Mouse (Mus musculus) kidney, postnatal 36 days (tissue): ENCODE measurements around the gene Olfr1229.

Experiments
- DNase-seq, 2 experiments: peaks; one replicate each; pipeline ENCODE4 v3.0.0; 2021 to 2022; ENCODE audit warnings: mixed read lengths in 2 of 2

Gene Olfr1229

GRCm38 (mm10) chr2:89287914-89288313 lies at the start of gene Olfr1229:
Gene Olfr1229 (minus strand): TSS chr2:89288014.
- no peak for DNase-seq

GRCm38 (mm10) chr2:89329575-89329974 lies 41.8 kb upstream of the Olfr1229 start, which contains the start of gene Olfr1232:
Gene Olfr1232 (minus strand): TSS chr2:89329675.
- DNase-seq: no peak

- DNase-seq: no peak
Measured at GRCm38 (mm10) chr2:89306974-89307373, 19.2 kb upstream of the Olfr1229 start, which contains the start of gene Olfr1231. Gene Olfr1231 (minus strand): TSS chr2:89307074.

- no peak for DNase-seq
Measured at GRCm38 (mm10) chr2:89297168-89297567, 9.4 kb upstream of the Olfr1229 start, which contains the start of gene Olfr1230. Gene Olfr1230 (minus strand): TSS chr2:89297268.

- no peak for DNase-seq
Measured at GRCm38 (mm10) chr2:89253962-89254361, 33.9 kb downstream of the Olfr1229 start, which contains the start of gene Olfr1228. Gene Olfr1228 (minus strand): TSS chr2:89254062.
